Mouse (Mus musculus): Measurements from ENCODE around the gene Pou6f1.
"Not testable (repeated sequence)": the region's sequence is repeated elsewhere in the genome, so short reads cannot be mapped to it uniquely, and the experiment has no call there.

Pou6f1 gene

DNA sequence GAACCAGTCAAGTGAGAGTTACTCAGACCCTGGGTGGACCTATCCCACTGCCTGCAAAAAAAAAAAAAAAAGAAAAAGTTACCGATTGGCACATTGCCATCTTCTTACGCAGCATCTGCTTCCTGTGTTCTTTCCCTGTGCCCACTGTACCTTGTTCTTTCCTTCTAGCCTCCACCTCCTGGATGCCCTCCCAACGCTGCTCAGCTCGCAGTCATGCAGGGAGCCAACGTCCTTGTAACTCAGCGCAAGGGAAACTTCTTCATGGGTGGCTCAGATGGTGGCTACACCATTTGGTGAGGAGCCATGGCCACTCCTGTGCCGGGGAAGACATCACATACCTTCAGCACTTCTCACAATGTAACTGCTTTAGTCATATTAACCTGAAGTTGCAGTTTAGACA is 19.4 kb upstream of the Pou6f1 start:
- DNase-seq (ENCODE audit: low read depth, low spot score) = no peak

DNA sequence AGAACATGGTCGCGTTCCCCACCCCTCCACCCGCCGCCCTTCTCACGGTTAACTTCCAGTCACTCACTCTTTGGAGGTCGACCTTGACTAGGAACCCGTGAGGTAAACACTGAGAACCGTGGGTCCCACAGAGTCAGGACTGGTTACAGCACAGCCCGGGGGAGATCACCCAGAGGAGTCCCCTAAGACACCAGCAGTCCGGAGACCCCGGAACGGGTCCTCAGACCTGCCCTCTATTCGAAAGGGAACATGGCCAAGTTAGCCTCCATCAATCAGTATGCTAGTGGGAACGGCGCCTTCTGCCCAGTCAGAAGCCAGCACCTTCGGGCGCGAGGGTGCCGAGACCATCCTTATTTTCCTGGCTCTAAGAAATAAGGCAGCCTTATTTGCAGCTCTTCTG is 16.4 kb upstream of the Pou6f1 start:
- DNase-seq (ENCODE audit: low read depth, low spot score) = no peak

DNA sequence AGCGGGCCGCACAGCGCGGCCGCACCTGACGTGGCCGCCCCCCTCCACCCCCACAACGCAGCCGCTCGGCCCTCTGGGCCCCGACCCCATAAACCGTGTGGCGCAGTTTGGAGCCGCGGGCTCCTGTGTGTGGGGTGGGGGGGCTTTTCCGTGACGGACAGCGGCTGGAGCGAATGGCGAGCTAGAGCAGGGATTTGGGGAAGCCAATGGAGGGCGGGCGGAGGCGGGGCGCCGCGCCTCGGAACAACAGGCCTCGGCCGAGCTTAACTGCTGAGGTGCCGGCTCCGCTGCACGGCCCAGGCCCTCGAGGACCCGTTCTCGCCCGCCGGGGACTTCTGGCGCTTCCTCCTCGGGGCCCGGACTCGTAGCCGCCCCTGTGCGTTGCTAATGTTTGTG is 16.0 kb upstream of the Pou6f1 start:
- peak; percentile 86 for DNase-seq (ENCODE audit: low read depth, low spot score)

DNA sequence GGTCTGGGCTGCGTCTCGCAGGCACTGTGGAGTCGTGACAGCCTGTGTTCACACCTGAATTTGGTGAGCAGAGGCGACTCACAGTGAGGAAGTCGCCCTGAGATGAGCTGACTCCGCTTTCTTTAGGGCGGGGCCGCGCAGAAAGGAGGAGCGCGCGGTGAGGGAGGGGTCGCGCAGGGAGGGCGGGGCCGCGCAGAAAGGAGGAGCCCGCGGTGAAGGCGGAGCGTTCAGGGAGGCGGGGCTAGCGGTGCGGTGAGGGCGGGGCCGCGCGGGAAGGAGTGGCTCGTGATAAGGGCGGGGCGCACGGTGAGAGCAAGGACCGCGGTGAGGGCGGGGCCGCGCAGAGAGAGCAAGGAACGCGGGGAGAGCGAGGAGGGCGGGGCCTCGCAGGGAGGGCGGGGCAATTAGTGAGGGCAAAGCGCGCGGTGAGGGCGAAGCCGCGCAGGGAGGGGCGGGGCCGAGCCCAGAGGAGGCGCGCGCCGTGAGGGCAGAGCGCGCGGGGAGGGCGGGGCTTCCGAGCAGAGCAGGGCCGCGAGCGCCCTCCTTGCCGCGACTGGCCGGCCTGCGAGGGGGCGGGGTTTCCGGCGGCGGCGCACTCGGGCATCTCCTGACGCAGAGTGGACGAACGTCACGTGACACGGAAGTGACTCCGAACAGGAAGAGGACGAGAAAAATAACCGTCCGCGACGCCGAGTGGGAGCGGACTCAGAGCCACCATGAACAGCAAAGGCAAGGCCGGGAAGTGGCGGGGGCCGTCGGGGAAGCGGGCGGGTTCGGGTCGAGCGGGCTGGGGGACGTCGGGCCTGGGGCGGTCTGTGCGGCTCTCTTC is 15.4 kb upstream of the Pou6f1 start, which contains the start of gene Dazap2:
Gene Dazap2, plus strand, starts transcription at position 354 of the 829 bp plus-strand sequence.
- peak; percentile 96 for DNase-seq (ENCODE audit: low read depth, low spot score)

DNA sequence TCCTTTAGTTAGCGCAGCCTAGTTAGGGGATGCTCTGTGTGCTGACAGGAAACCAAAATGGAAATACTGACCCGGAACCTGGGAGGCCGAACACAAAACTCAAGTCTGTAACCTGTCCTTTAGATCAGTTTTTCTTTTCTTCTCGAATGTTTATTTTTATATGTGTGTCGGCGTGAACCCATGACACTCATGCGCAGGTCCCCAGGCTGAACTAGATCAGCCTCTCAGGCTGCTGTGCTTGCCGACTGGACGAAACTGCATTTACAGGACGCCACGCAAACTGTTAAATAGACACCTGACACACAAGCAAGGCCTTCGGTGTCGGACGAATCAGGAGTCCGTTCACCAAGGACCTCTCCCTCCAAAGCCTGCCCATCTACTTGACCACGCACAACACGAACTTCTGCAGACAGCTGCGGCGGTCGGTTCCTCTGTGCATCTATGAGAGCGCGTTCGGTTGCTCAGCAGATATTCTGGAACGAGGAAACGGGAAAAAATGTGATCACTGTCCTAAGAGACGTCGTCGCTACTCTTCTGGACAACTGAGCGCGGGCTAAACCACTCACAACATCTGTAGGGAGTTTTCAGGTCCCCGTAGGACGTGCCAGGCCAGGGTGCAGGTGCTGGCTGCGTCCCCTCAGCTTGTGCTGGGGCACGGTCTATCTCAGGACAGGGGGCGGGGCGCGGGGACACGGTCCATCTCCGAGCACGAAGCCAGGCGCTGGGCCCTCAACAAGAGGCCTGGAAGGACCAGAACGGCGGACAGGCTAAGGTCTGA is 14.6 kb upstream of the Pou6f1 start:
- DNase-seq (ENCODE audit: low read depth, low spot score) = no peak

DNA sequence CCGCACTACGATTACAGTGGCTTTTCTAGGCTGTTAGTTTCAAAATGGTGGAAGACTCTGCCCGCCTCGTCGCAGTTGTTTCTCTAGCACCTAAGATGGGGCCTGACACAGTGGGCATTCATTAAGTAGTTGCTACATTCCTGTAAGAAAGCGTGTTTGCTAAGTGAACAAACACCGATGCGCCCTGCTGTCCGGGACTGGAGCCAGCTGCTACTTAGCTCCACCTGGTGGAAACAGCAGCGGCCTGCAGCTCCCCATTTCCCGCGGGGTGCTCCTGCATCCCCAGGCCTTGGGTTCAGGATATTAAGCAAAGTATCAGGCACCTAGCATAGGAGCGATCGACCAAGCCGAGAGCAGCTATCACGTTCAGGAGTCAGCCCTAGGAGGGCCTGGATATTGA is 13.8 kb upstream of the Pou6f1 start:
- DNase-seq (ENCODE audit: low read depth, low spot score) = no peak

DNA sequence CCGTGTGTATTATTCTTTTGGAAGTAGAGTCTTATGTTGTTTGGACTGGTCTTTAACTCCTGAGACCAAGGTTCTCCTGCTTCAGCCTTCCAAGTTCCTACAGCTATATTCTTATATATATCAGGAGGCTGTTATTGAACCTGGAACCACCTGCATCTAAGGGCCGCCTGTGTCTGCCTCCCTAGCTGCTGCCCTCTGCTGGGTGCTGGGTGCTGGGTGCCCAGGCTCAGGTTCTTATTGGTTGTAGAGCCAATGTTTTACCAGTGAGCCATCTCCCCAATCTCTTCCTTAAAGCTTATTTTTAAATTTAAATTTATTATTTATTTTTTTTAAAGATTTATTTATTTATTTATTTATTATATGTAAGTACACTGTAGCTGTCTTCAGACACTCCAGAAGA is 12.6 kb upstream of the Pou6f1 start:
- no peak for DNase-seq (ENCODE audit: low read depth, low spot score)

DNA sequence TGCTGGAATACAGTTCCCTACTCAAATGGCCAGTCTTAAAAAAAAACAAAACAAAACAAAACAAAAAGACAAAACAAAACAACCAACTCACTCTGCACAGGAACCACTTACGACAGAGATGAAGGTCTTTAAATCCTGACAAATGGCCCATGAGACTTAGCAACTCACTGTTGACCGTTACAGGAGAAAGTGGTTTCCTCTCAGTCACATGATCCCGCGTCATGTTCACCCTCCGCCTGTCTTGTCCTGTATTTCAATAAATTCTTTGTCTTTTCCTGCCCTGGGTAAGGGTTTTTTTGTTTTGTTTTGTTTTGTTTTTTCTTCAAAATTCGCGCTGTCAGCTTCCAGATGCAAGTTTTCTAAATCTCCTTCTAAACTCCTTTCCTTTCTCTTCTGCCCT is 12.2 kb upstream of the Pou6f1 start:
- DNase-seq (ENCODE audit: low read depth, low spot score) = no peak

DNA sequence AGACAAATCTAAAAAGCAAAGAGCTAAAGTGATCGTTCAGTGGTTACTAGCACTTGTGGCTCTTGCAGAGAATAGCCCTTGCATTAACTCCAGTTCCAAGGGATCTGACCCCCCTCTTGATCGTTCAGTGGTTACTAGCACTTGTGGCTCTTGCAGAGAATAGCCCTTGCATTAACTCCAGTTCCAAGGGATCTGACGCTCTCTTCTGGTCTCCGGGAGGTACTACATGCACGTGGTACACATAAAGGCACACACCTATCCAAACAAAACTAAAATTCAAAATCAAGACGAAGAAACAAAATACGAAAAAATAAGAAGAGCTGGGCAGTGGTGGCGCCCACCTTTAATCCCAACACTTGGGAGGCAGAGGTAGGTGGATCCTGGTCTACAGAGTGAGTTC is 6.9 kb upstream of the Pou6f1 start:
- not testable (repeated sequence) for DNase-seq (ENCODE audit: low read depth, low spot score)

DNA sequence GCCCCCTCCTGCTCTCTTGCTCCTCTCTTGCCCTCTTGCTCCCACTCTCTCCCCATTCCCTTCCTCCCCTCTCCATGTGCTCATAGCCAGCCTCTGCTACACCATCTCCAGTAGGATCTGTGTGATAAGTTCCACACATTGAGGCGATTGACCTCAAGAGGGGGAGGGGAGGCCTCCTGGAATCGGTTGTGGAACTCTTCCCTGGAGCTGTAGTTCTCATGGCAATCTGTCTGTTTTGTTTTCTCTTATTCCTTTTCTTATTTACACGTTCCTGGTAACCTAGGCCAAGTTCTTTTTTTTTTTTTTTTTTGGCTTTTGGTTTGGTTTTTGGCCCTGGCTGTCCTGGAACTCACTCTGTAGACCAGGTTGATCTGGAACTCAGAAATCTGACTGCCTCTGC is 1.9 kb upstream of the Pou6f1 start:
- DNase-seq (ENCODE audit: low read depth, low spot score) = no peak

DNA sequence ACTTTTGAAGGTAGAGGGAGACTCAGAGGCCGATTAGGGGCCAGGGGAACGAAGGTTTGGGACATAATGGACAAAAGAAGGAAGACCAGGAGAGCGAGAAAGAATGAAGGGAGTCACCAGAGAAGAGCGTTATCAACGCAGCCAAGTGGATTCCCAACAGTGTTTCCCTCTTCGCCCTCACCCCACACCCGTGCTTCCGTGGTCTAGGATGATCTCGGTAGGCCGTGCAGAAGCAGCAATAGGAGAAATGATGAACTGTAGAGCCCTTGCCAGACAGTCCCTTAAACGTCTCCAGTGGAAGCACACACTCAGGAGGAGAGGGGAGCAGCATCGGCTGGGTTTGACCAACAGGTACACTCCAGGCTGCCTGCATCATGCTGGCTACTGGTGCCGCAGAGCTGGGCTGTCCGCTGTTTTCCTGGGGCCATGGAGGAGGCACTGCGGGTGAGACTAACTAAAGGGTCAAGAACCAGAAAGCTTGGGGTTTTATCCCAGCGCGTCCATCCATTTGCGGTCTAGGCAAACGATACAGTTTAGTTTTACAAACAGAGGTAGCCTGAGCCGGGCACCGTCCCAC is 1.0 kb upstream of the Pou6f1 start:
- DNase-seq (ENCODE audit: low read depth, low spot score) = no peak

DNA sequence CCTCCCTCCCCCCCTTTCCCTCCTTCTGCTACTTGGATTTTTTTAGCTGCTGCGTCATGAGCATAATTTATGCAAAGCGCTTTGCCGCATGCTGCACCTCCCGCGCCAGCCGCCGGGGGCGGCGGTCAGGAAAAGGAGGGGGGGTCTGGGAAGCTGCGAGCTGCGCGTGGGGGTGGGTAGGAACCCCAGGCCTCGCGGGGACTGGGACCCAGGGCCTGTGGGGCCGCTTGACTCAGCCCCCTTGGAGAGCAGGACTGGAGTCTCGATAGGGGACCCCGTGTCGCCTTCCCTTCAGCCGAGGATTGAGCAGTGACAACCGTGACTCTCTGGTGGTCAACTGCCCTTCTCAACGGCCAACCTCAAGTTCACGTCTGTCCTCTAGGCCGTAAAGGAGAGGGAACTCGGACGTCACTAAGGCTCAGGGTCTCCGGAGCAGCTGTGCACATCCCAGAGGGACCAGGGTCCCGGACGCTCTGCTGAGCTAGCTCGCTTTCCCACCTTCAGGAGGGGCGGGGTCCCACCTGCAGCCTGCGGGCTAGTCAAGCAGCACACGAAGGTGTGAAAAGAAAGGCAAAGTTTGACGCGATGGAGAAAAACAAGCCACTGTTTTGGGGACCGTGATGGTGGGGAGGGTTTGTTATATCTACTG is 387 bp upstream of the Pou6f1 start:
- peak; percentile 73 for DNase-seq (ENCODE audit: low read depth, low spot score)

DNA sequence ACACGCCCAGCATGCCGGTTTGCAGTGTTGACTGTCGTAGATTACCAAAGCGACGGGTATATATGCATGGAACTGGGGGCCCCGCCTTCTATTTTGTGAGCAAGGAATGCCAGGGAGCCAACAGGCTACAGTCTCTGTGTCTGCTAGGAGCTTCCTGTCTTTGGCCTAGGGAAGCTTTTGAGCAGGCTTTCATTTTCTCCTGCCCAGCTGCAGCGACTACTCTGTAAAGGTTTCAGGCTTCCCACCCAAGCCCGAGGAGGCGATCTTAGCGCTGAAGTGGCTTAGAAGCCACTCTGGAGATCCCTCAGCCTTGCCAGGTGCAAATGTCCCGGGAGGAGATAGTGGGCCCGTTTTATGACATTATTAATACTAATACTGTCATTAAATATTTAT is 905 bp downstream of the Pou6f1 start:
- DNase-seq (ENCODE audit: low read depth, low spot score) = no peak

DNA sequence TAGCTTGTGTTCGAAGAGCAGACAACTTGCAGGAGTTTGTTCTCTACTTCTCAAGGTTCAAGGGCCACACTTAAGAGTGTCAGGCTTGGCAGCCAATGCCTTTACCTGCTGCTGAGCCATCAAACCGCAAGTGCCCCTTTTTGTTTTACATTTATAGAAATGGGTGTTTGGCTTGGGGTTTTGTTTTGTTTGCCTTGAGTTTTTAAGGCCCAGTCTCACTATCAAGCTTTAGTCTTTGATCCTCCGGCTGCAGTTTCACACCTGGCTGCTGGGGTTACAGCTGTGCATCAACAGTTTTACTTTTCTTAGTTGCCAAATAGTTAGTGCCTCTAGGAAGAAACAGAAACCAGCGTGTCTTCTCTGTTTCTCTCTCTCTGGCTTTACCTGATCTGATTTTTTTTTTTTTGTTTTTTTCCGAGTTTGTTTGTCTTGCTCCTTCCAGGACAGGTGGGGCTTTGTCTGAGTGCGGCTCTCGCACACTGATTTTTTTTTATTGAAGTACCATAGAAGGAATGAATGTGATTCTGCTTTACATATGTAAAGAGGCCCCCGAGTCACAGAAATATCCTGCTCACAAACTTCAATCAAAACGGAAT is 1.4 kb downstream of the Pou6f1 start:
- no peak for DNase-seq (ENCODE audit: low read depth, low spot score)

DNA sequence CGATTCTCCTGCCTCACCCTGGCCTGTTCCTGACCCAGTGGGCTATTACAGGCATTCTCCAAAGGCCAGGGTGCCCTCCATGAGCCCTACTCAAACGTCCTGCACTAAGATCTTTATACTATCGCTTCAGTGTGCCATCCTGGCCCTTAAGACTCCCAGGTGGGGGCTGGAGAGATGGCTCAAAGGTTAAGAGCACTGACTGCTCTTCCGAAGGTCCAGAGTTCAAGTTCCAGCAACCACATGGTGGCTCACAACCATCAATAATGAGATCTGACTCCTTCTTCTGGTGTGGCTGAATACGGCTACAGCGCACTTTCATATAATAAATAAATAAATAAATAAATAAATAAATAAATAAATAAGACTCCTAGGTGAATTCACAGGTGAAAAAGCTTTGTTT is 7.0 kb downstream of the Pou6f1 start:
- no peak for DNase-seq (ENCODE audit: low read depth, low spot score)

DNA sequence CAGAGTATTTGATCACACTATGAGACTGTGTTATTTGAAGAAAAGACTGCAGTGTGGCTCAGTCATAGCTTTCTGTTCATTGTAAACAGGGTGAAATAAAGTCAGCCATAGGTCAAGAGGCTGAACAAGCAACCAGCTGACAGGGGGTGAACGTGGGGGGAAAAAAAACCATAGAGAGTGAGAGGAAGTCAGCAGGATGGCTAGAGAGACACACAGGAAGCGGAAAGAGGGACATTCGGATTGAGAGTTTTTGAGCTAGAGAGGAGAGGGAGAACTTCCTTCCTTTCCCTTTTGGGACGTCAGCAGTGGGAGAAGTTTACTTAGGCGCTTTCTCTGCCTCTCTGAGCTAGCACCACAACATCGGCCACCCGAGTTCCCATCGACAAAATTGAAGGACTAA is 9.3 kb downstream of the Pou6f1 start:
- DNase-seq (ENCODE audit: low read depth, low spot score) = no peak

DNA sequence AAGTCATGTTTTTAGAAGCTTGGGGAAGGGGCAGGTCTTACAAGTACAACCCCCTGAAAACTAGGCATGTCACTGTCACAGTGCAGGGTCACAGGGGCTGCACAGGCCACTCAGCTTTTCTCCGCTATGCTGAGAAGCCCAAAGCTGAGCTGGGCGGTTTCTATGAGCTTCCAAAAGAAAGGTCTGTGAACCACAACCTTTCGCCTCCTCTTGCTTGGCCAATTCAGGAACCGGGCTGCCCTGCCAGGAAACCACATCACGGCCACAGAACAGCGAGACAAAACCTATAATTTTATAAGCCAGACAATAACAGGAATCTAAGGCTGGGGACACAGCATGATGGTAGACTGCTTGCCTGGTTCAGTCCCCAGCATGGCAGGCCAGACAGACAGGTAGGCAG is 11.5 kb downstream of the Pou6f1 start:
- DNase-seq (ENCODE audit: low read depth, low spot score) = no peak

DNA sequence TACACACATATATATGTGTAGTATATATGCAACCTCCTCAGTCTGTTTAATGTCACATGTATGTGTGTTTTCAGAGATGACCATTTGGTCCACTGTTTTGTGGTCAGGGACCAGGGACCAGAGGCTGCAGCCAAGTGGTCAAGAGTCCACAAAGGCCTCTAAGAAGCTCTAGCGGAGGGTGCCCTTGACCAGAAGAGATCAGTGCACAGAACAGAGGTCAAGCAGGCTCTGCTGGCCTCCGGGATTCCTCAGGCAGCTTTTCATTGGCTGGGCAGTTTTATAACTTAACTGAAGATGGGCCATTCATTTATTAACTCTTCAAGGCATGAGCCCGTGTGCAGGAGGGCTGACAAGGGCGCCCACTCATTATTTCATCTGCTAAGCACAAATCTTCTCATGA is 12.6 kb downstream of the Pou6f1 start:
- DNase-seq (ENCODE audit: low read depth, low spot score) = no peak

DNA sequence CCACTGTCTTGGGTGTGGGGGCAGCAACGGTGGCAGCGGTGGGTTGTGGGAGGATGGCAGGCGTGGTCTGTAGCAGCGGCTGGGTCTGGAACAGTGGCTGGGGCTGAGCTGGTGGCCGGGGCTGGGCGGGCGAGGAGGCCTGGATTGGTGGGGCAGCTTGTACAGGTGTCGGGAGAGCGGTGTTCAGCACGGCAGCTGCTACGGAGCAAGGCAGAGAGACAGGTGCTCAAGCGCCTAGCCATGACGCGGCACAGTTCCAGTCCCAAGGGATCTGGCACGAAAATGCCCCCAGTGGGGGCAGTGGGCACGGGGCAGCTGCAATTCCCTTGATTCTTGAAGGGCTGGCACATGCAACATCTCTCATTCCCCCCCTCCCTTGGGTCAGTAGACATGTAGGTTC is 13.9 kb downstream of the Pou6f1 start:
- no peak for DNase-seq (ENCODE audit: low read depth, low spot score)

DNA sequence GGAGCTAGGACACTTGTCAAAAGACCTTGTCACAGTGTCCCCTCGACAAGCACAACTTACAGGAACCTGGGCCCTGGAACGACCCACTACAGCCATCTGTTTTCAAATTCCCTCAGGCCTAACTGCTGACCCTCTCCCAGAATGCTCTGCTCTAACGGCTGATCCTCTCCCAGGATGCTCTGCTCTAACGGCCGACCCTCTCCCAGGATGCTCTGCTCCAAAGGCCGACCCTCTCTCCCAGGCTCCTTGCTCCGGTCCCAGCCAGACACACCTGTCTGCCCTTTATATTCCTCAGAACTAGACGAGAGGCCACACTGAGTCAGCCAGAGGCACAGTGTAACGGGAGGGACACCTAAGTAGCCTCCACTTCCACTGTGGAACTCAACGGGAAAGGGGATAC is 19.7 kb downstream of the Pou6f1 start:
- no peak for DNase-seq (ENCODE audit: low read depth, low spot score)

DNA sequence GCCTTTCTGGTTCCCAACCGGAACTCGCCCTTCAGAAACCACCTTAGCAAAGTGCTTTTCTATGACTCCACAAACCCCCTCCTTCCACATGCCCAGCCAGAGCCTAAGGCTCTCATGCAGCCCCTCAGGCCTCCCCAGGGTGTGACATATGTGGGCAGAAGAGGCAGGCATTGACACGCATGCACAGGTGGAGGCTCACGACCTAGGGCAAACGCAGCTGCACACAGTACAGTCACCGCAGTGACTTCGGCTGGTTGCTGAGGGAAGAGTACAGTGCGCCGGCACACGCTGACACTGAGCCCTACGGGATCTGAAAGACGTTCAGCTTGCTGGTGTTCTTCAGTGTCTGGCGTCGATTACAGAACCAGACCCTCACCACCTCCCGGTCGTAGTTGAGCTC is 21.8 kb downstream of the Pou6f1 start:
- no peak for DNase-seq (ENCODE audit: low read depth, low spot score)

DNA sequence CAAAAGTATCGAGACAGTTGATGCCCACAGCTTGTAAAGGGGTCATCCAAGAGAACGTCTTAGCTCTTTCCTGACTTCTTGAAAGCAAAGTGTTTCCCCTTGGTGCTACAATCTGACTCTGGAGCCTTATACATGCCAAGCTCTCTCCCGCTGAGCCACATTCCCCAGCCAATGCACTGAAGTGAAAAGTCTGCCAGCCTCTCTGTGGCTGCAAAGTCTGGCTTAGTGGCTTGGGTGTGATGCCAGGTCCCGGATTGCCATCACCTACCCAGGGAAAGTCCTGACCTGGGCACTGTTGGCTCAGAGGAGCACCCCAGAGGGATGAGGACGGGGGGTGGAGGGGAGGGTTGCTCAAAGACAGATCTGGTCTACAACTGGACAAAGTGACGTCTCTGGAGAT is 23.0 kb downstream of the Pou6f1 start:
- no peak for DNase-seq (ENCODE audit: low read depth, low spot score)
